Mouse (Mus musculus): ENCODE data around the gene Nxpe4.
A peak's percentile ranks its signal among the peaks of the same experiment; 100 is the strongest.

Gene Nxpe4

GRCm38 (mm10) chr9:48326338-48326737, 164.5 kb downstream of the Nxpe4 start:
- no peak for DNase-seq (ENCODE audit: low read depth, low spot score)

- DNase-seq (ENCODE audit: low read depth, low spot score): no peak
Observed at GRCm38 (mm10) chr9:48329597-48329996, 167.8 kb downstream of the Nxpe4 start.

- no peak for DNase-seq (ENCODE audit: low read depth, low spot score)
Observed at GRCm38 (mm10) chr9:48338783-48339455, 177.1 kb downstream of the Nxpe4 start.

- no peak for DNase-seq (ENCODE audit: low read depth, low spot score)
Observed at GRCm38 (mm10) chr9:48339563-48339962, 177.7 kb downstream of the Nxpe4 start.

- DNase-seq (ENCODE audit: low read depth, low spot score): no peak
Observed at GRCm38 (mm10) chr9:48340708-48341380, 179.0 kb downstream of the Nxpe4 start.

GRCm38 (mm10) chr9:48345456-48345855, 183.6 kb downstream of the Nxpe4 start:
- DNase-seq (ENCODE audit: low read depth, low spot score): no peak

GRCm38 (mm10) chr9:48345866-48346265, 184.0 kb downstream of the Nxpe4 start:
- no peak for DNase-seq (ENCODE audit: low read depth, low spot score)

GRCm38 (mm10) chr9:48353148-48353698, 191.4 kb downstream of the Nxpe4 start, which contains the start of gene Nxpe2:
TSS of gene Nxpe2 (minus strand) at chr9:48353454.
- no peak for DNase-seq (ENCODE audit: low read depth, low spot score)

GRCm38 (mm10) chr9:48354122-48354521, 192.3 kb downstream of the Nxpe4 start:
- no peak for DNase-seq (ENCODE audit: low read depth, low spot score)

- peak; percentile 59 for DNase-seq (ENCODE audit: low read depth, low spot score)
Observed at GRCm38 (mm10) chr9:48354793-48355192, 193.0 kb downstream of the Nxpe4 start.

- DNase-seq (ENCODE audit: low read depth, low spot score): no peak
Observed at GRCm38 (mm10) chr9:48357097-48357496, 195.3 kb downstream of the Nxpe4 start.

GRCm38 (mm10) chr9:48360826-48361225, 199.0 kb downstream of the Nxpe4 start:
- no peak for DNase-seq (ENCODE audit: low read depth, low spot score)

- DNase-seq (ENCODE audit: low read depth, low spot score): no peak
Observed at GRCm38 (mm10) chr9:48361815-48362631, 200.2 kb downstream of the Nxpe4 start.

- DNase-seq (ENCODE audit: low read depth, low spot score): no peak
Observed at GRCm38 (mm10) chr9:48362743-48363142, 200.9 kb downstream of the Nxpe4 start.

- DNase-seq (ENCODE audit: low read depth, low spot score): no peak
Observed at GRCm38 (mm10) chr9:48373232-48373878, 211.5 kb downstream of the Nxpe4 start.

GRCm38 (mm10) chr9:48374357-48374756, 212.5 kb downstream of the Nxpe4 start:
- DNase-seq (ENCODE audit: low read depth, low spot score): no peak

- DNase-seq (ENCODE audit: low read depth, low spot score): no peak
Observed at GRCm38 (mm10) chr9:48388451-48388850, 226.6 kb downstream of the Nxpe4 start.

GRCm38 (mm10) chr9:48389983-48390382, 228.2 kb downstream of the Nxpe4 start:
- no peak for DNase-seq (ENCODE audit: low read depth, low spot score)

GRCm38 (mm10) chr9:48403590-48404209, 241.9 kb downstream of the Nxpe4 start:
- DNase-seq (ENCODE audit: low read depth, low spot score): no peak

GRCm38 (mm10) chr9:48404687-48405086, 242.9 kb downstream of the Nxpe4 start:
- DNase-seq (ENCODE audit: low read depth, low spot score): no peak

All from retina, adult 2 months (tissue).